Mouse (Mus musculus): Measurements from ENCODE around the gene Fbp1.

DNA sequence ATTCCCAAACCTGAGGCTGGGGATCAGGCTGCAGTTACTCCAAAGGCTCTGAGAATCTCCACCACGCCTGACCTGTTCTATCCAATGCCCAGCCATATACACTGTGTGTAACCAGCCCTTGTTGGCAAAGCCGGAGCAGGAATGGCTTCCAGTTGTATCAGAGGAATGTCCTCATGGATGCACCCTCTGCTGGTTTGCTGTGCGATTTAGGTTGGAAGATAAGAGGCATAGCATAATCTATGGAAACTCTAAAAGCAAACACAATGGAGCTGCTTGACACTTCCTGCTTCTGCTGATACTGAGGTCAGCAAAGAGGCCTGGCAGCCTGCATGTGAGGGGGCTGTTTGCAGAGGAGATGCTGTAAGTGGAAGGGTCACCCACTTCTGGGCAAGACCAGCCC is 25.2 kb downstream of the Fbp1 start:
- TF ChIP-seq CTCF (IDR thresholded peaks at IDR 0.05; ENCODE audit: low read depth) (no peak), EP300 (IDR thresholded peaks at IDR 0.05; ENCODE audit: low read depth) (no peak)

Measured in heart, postnatal 0 days (tissue).